ENCODE assay signal across 8 mouse cellular contexts in the genomic region with DNA sequence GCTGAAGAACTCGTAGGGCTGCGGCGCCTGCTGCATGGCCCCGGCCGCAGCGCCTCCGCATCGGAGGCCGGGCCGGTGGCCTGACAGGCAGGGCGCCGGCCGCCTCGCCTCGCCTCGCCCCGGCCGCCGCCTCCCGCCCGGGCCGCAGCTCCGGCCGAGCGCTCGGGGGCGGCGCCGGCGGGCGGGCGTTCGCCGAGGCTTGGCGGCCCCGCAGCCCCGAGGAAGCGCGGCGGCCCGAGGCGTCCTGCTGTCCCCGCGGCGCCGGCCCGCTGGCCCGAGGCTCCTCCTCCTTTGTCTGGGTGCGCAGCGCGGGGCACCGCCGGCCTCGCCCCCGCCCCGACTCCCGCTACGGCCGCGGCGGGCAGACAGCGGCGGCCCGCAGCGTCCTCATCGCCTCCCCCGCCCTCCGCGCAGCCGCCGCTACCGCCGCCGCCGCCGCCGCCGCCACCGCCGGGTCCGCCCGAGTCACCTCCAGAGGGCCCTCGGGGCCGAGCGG. TPM values are rescaled to one million over a fixed set of nuclear protein-coding genes. Genes with fewer than 3 reads are reported as not detected.
A peak's percentile ranks its signal among the peaks of the same experiment; 100 is the strongest.
DNase-seq lines count a peak whose midpoint lies in the region; ATAC-seq and TF ChIP-seq lines count a peak whose summit lies in the region.

A gene (minus strand): TSS at position 287 of the 496 bp plus-strand sequence.

- H3K9me3 ChIP-seq in forebrain, embryonic 11.5 days (ENCODE audit: control insufficient read depth, low read length): no peaks in the 10 kb centered on the region
- no peaks in the 10 kb centered on the region for H3K9me3 ChIP-seq in heart, embryonic 15.5 days (replicated peaks)
- H3K9me3 ChIP-seq in liver, embryonic 12.5 days (replicated peaks): no peaks in the 10 kb centered on the region
- no peaks in the 10 kb centered on the region for H3K9me3 ChIP-seq in stomach, postnatal 0 days (ENCODE audit: control insufficient read depth, low read length)

- 4% methylated on average over 85 of the region's 85 CpGs for WGBS in bone marrow, adult 2 months
- WGBS in forebrain, embryonic 11.5 days: under 1% methylated on average over 44 of the region's 85 CpGs
- WGBS in heart, embryonic 15.5 days: under 1% methylated on average over 52 of the region's 85 CpGs
- WGBS in liver, embryonic 12.5 days (ENCODE audit: insufficient replicate concordance): 0% methylated on average over 24 of the region's 85 CpGs
- WGBS in stomach, postnatal 0 days: 0% methylated on average over 33 of the region's 85 CpGs

- H3K4me3 ChIP-seq in bone marrow, adult 2 months (replicated peaks; ENCODE audit: control insufficient read depth, low read depth, low read length): peak within 1 kb of the TSS; percentile 96
- peak within 1 kb of the TSS; percentile 94 for H3K4me3 ChIP-seq in forebrain, embryonic 11.5 days (ENCODE audit: low read depth, low read length)
- H3K4me3 ChIP-seq in heart, embryonic 15.5 days: peak within 1 kb of the TSS; percentile 99
- peak within 1 kb of the TSS; percentile 91 for H3K4me3 ChIP-seq in liver, embryonic 12.5 days
- H3K4me3 ChIP-seq in myocyte: peak within 1 kb of the TSS; percentile 61
- H3K4me3 ChIP-seq in stomach, postnatal 0 days (ENCODE audit: low read depth, low read length): peak within 1 kb of the TSS; percentile 95

- TF ChIP-seq POLR2A in bone marrow, adult 2 months (IDR thresholded peaks at IDR 0.05; ENCODE audit: borderline replicate concordance, control insufficient read depth, low read depth, low read length): peak; percentile 33; the same call in 1 of the 2 replicates
- no peak for TF ChIP-seq POLR2A in myocyte (IDR thresholded peaks at IDR 0.05; ENCODE audit: insufficient read length, low read depth)

- peak; percentile 68 for ATAC-seq in forebrain, embryonic 11.5 days (replicated peaks; ENCODE audit: low FRiP score)
- ATAC-seq in heart, embryonic 15.5 days (replicated peaks; ENCODE audit: insufficient number of reproducible peaks, insufficient read depth, low FRiP score, low read depth): peak; percentile 76
- ATAC-seq in liver, embryonic 12.5 days: peak; percentile 77
- peak; percentile 79 for ATAC-seq in stomach, postnatal 0 days (ENCODE audit: low FRiP score, low TSS enrichment)

- no peaks in the 10 kb centered on the region for H3K27me3 ChIP-seq in forebrain, embryonic 11.5 days (ENCODE audit: control insufficient read depth, insufficient read depth, low read length)
- no peaks in the 10 kb centered on the region for H3K27me3 ChIP-seq in heart, embryonic 15.5 days
- no peaks in the 10 kb centered on the region for H3K27me3 ChIP-seq in liver, embryonic 12.5 days (replicated peaks)
- no peaks in the 10 kb centered on the region for H3K27me3 ChIP-seq in myocyte (ENCODE audit: control insufficient read depth, insufficient read depth, insufficient read length)
- no peaks in the 10 kb centered on the region for H3K27me3 ChIP-seq in stomach, postnatal 0 days (ENCODE audit: control insufficient read depth, insufficient read depth, low read length)

- H3K36me3 ChIP-seq in forebrain, embryonic 11.5 days (ENCODE audit: control insufficient read depth, insufficient read depth, low read length): no peaks in the 10 kb centered on the region
- no peaks in the 10 kb centered on the region for H3K36me3 ChIP-seq in heart, embryonic 15.5 days
- no peaks in the 10 kb centered on the region for H3K36me3 ChIP-seq in liver, embryonic 12.5 days
- no peaks in the 10 kb centered on the region for H3K36me3 ChIP-seq in myocyte (ENCODE audit: control insufficient read depth, insufficient read depth)
- H3K36me3 ChIP-seq in stomach, postnatal 0 days (ENCODE audit: control insufficient read depth, insufficient read depth, low read length): no peaks in the 10 kb centered on the region

- H3K4me2 ChIP-seq in forebrain, embryonic 11.5 days (ENCODE audit: low read depth, low read length, severe bottlenecking): peak within 1 kb of the TSS; percentile 81
- H3K4me2 ChIP-seq in heart, embryonic 15.5 days: peak within 1 kb of the TSS; percentile 77
- peak within 1 kb of the TSS; percentile 76 for H3K4me2 ChIP-seq in liver, embryonic 12.5 days
- peak within 1 kb of the TSS; percentile 97 for H3K4me2 ChIP-seq in myocyte (ENCODE audit: low read depth)
- peak within 1 kb of the TSS; percentile 72 for H3K4me2 ChIP-seq in stomach, postnatal 0 days (replicated peaks; ENCODE audit: low read depth)

- no peak for TF ChIP-seq EP300 in stomach, postnatal 0 days (optimal IDR thresholded peaks at IDR 0.05)

- peak within 1 kb of the TSS; percentile 98 for H3K9ac ChIP-seq in forebrain, embryonic 11.5 days (ENCODE audit: low read length)
- peak within 1 kb of the TSS; percentile 100 for H3K9ac ChIP-seq in heart, embryonic 15.5 days
- H3K9ac ChIP-seq in liver, embryonic 12.5 days: peak within 1 kb of the TSS; percentile 98
- peak within 1 kb of the TSS; percentile 99 for H3K9ac ChIP-seq in stomach, postnatal 0 days (ENCODE audit: low read length)

- no peak for TF ChIP-seq CTCF in bone marrow, adult 2 months (IDR thresholded peaks at IDR 0.05; ENCODE audit: control insufficient read depth, insufficient read depth, low read length)
- no peak for TF ChIP-seq CTCF in stomach, postnatal 0 days (IDR thresholded peaks at IDR 0.05; ENCODE audit: low read depth)

- H3K4me1 ChIP-seq in bone marrow, adult 2 months (ENCODE audit: control insufficient read depth, insufficient read depth, low read length): peaks cover 1% of the 10 kb centered on the region; the same call in 1 of the 2 replicates
- peaks cover 2% of the 10 kb centered on the region; the same call in 1 of the 2 replicates for H3K4me1 ChIP-seq in forebrain, embryonic 11.5 days (replicated peaks; ENCODE audit: control insufficient read depth, insufficient read depth, low read length)
- H3K4me1 ChIP-seq in heart, embryonic 15.5 days (replicated peaks): peaks cover 20% of the 10 kb centered on the region
- peaks cover 25% of the 10 kb centered on the region for H3K4me1 ChIP-seq in liver, embryonic 12.5 days
- H3K4me1 ChIP-seq in stomach, postnatal 0 days (replicated peaks; ENCODE audit: control insufficient read depth, insufficient read depth): no peaks in the 10 kb centered on the region

- DNase-seq in CD8-positive naive resting alpha-beta T cell, adult 2 months (ENCODE audit: low read depth in 2 of 2, low spot score in 2 of 2): peak; percentile 5
- DNase-seq in forebrain, embryonic 11.5 days (ENCODE audit: low spot score): peak; percentile 83
- DNase-seq in kidney, postnatal 10 days: peak; percentile 80
- DNase-seq in stomach, postnatal 0 days (ENCODE audit: low spot score): no peak

- H3K27ac ChIP-seq in bone marrow, adult 2 months (ENCODE audit: control insufficient read depth, insufficient read depth, low read depth, low read length, poor library complexity): peak within 1 kb of the TSS; percentile 100
- peak within 1 kb of the TSS; percentile 84 for H3K27ac ChIP-seq in forebrain, embryonic 11.5 days (ENCODE audit: low read depth, low read length)
- peak within 1 kb of the TSS; percentile 99 for H3K27ac ChIP-seq in heart, embryonic 15.5 days
- H3K27ac ChIP-seq in liver, embryonic 12.5 days: peak within 1 kb of the TSS; percentile 94
- peak within 1 kb of the TSS; percentile 99 for H3K27ac ChIP-seq in stomach, postnatal 0 days (replicated peaks)

- H3K79me2 ChIP-seq in myocyte (ENCODE audit: control insufficient read depth, insufficient read depth): peaks cover 45% of the 10 kb centered on the region

- peak within 1 kb of the TSS; percentile 98 for H3ac ChIP-seq in myocyte (ENCODE audit: control insufficient read depth, insufficient read length)

TF ChIP-seq in myocyte, 11 proteins besides CTCF, POLR2A, EP300 and RAD21:
- TF ChIP-seq MYOG (IDR thresholded peaks at IDR 0.05; ENCODE audit: control insufficient read depth in 1 of 3, insufficient read depth in 1 of 3, insufficient read length in 2 of 3, low read depth in 2 of 3) (no peak), MYOD1 (IDR thresholded peaks at IDR 0.05; ENCODE audit: control insufficient read depth in 1 of 3, insufficient read length in 2 of 3, low read depth in 2 of 3) (no peak), USF1 (IDR thresholded peaks at IDR 0.05; ENCODE audit: low read depth) (no peak), TCF12 (IDR thresholded peaks at IDR 0.05; ENCODE audit: insufficient read depth, poor library complexity, severe bottlenecking) (no peak), TCF3 (IDR thresholded peaks at IDR 0.05; ENCODE audit: insufficient read length, low read depth) (no peak), POLR2AphosphoS2 (IDR thresholded peaks at IDR 0.05; ENCODE audit: insufficient read length, low read depth) (no peak), E2F4 (IDR thresholded peaks at IDR 0.05; ENCODE audit: insufficient read depth) (no peak), REST (IDR thresholded peaks at IDR 0.05; ENCODE audit: insufficient read depth, insufficient read length) (no peak), SRF (IDR thresholded peaks at IDR 0.05; ENCODE audit: control insufficient read depth, insufficient read length, low read depth) (no peak), CEBPB (IDR thresholded peaks at IDR 0.05; ENCODE audit: insufficient read depth, poor library complexity, severe bottlenecking) (no peak), MAX (IDR thresholded peaks at IDR 0.05; ENCODE audit: low read depth) (no peak)

RNA-seq across cellular contexts. Expression of the gene that starts here (rescaled TPM):
- 10.9 and 15.5 TPM in 2 replicates for polyA plus RNA-seq in bone marrow, adult 2 months (2011; ENCODE audit: insufficient read depth, insufficient read length, low replicate concordance, missing spikeins)
- 13.1 and 13.3 TPM in 2 replicates for polyA plus RNA-seq in forebrain, embryonic 11.5 days (2014; fragmentation: Nextera tagmentation; extraction: Ambion mirVana)
- 6.7 and 7.4 TPM in 2 replicates for polyA plus RNA-seq in heart, embryonic 15.5 days (2015; fragmentation: Nextera tagmentation; extraction: Ambion mirVana)
- 4.9 and 5.2 TPM in 2 replicates for polyA plus RNA-seq in liver, embryonic 12.5 days (2016; fragmentation: Nextera tagmentation; extraction: Ambion mirVana)
- polyA plus RNA-seq in myocyte (2012; fragmentation: generic; extraction: Trizol): 6.0 TPM
- 5.4 and 6.0 TPM in 2 replicates for polyA plus RNA-seq in stomach, postnatal 0 days (2015; fragmentation: Nextera tagmentation; extraction: Ambion mirVana)
